ENCODE assay signal across 20 mouse cellular contexts in the genomic region with DNA sequence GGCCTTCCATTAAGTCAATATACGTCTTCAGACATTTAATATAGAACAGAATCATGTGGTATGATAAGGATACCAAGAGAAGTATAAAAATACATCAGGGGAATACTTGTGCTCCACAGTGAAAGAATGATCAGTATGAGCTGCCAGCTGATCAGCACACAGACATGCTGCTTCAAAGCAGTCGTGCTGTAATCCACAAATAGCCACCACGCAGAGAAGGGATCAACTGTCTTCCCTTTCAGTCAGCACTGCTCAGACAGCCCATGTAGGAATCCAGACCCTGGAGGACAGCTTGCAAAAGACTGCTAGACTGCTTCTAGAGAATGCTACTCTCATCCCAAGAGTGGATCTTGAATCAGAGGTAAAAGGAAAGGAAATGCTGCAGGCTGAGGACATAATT.
A peak's percentile ranks its signal among the peaks of the same experiment; 100 is the strongest.
DNase-seq lines count a peak whose midpoint lies in the region; ATAC-seq lines count a peak whose summit lies in the region.
"Had no signal": no experiment of that assay in that cellular context is flagged by ENCODE, and none has a peak within 500 bp of the region (broad histone marks: within the 10 kb centered on the region; RNA-seq: fewer than 3 reads in every experiment).

No protein-coding gene starts in this region.

- H3K27ac ChIP-seq in embryonic facial prominence, embryonic 14.5 days (replicated peaks; ENCODE audit: low read depth, low read length) = no peak overlapping the region; the same call in 1 of the 2 replicates
- H3K27ac ChIP-seq in embryonic facial prominence, embryonic 10.5 days (replicated peaks) = no peak overlapping the region
- peak overlapping the region; percentile 92 for H3K27ac ChIP-seq in heart, embryonic 15.5 days
- H3K27ac ChIP-seq: embryonic facial prominence, embryonic 12.5 days; hindbrain, embryonic 13.5 days; intestine, embryonic 15.5 days; midbrain, embryonic 13.5 days; neural tube, embryonic 13.5 days had no signal

- no peaks in the 10 kb centered on the region for H3K4me1 ChIP-seq in embryonic facial prominence, embryonic 14.5 days (ENCODE audit: control insufficient read depth, insufficient read depth, low read length)
- H3K4me1 ChIP-seq in embryonic facial prominence, embryonic 10.5 days = no peaks in the 10 kb centered on the region
- peaks cover 15% of the 10 kb centered on the region for H3K4me1 ChIP-seq in heart, embryonic 15.5 days (replicated peaks)
- H3K4me1 ChIP-seq: embryonic facial prominence, embryonic 12.5 days; hindbrain, embryonic 13.5 days; intestine, embryonic 15.5 days; midbrain, embryonic 13.5 days; neural tube, embryonic 13.5 days had no signal

- peak; percentile 51 for DNase-seq in embryonic facial prominence, embryonic 14.5 days (ENCODE audit: low spot score)
- DNase-seq in embryonic facial prominence, embryonic 10.5 days (ENCODE audit: low spot score) = no peak
- peak; percentile 31 to 53 for DNase-seq in heart, adult 18-20 months
- no peak for DNase-seq in heart, postnatal 25 days (ENCODE audit: low spot score)
- peak; percentile 76 for DNase-seq in skeletal muscle tissue, adult 2 months (ENCODE audit: low read depth, low spot score)
- no peak for DNase-seq in kidney, postnatal 4 days
- DNase-seq in lung, adult 18-20 months = no peak
- DNase-seq: adrenal gland, adult 8-10 months; cerebellum, adult 9-10 months; kidney, postnatal 36 days; liver; lung, postnatal 10 days; spleen, adult 18-20 months; thymus, postnatal 25 days had no signal

- intact Hi-C loops in heart, postnatal 25 days (cut with DNase I) = no loop called here

- WGBS in embryonic facial prominence, embryonic 14.5 days = 50% methylated on average over 3 of the region's 3 CpGs
- 74% methylated on average over 3 of the region's 3 CpGs for WGBS in embryonic facial prominence, embryonic 10.5 days
- WGBS in heart, embryonic 15.5 days = 31% methylated on average over 3 of the region's 3 CpGs

- H3K4me2 ChIP-seq in embryonic facial prominence, embryonic 14.5 days (ENCODE audit: low read depth, low read length) = no peak overlapping the region
- H3K4me2 ChIP-seq in heart, embryonic 15.5 days = peak overlapping the region; percentile 39; the same call in 1 of the 2 replicates
- H3K4me2 ChIP-seq: embryonic facial prominence, embryonic 12.5 days; hindbrain, embryonic 13.5 days; intestine, embryonic 15.5 days; midbrain, embryonic 13.5 days; neural tube, embryonic 13.5 days had no signal

- H3K9ac ChIP-seq in embryonic facial prominence, embryonic 14.5 days (ENCODE audit: low read depth, low read length) = no peak overlapping the region
- no peak overlapping the region for H3K9ac ChIP-seq in heart, embryonic 15.5 days
- H3K9ac ChIP-seq: embryonic facial prominence, embryonic 12.5 days; hindbrain, embryonic 13.5 days; intestine, embryonic 15.5 days; midbrain, embryonic 13.5 days; neural tube, embryonic 13.5 days had no signal

- H3K27me3 ChIP-seq in embryonic facial prominence, embryonic 14.5 days (replicated peaks; ENCODE audit: control insufficient read depth, insufficient read depth, low read length) = no peaks in the 10 kb centered on the region
- H3K27me3 ChIP-seq in embryonic facial prominence, embryonic 10.5 days (replicated peaks; ENCODE audit: low read depth, poor library complexity, severe bottlenecking) = no peaks in the 10 kb centered on the region
- no peaks in the 10 kb centered on the region for H3K27me3 ChIP-seq in heart, embryonic 15.5 days
- H3K27me3 ChIP-seq: embryonic facial prominence, embryonic 12.5 days; hindbrain, embryonic 13.5 days; intestine, embryonic 15.5 days; midbrain, embryonic 13.5 days; neural tube, embryonic 13.5 days had no signal

- no peak overlapping the region for H3K4me3 ChIP-seq in embryonic facial prominence, embryonic 14.5 days (ENCODE audit: low read depth, low read length)
- no peak overlapping the region for H3K4me3 ChIP-seq in embryonic facial prominence, embryonic 10.5 days
- no peak overlapping the region for H3K4me3 ChIP-seq in heart, embryonic 15.5 days
- H3K4me3 ChIP-seq: embryonic facial prominence, embryonic 12.5 days; hindbrain, embryonic 13.5 days; intestine, embryonic 15.5 days; midbrain, embryonic 13.5 days; neural tube, embryonic 13.5 days had no signal

- H3K9me3 ChIP-seq in embryonic facial prominence, embryonic 14.5 days (ENCODE audit: control insufficient read depth, low read length) = no peaks in the 10 kb centered on the region
- H3K9me3 ChIP-seq in embryonic facial prominence, embryonic 10.5 days = no peaks in the 10 kb centered on the region
- no peaks in the 10 kb centered on the region for H3K9me3 ChIP-seq in heart, embryonic 15.5 days (replicated peaks)
- H3K9me3 ChIP-seq: embryonic facial prominence, embryonic 12.5 days; hindbrain, embryonic 13.5 days; intestine, embryonic 15.5 days; midbrain, embryonic 13.5 days; neural tube, embryonic 13.5 days had no signal

- 0 out of 2 replicates have a peak, but pooled peaks have one; percentile 70 for ATAC-seq in embryonic facial prominence, embryonic 14.5 days (ENCODE audit: low read depth)
- ATAC-seq in heart, embryonic 15.5 days (replicated peaks; ENCODE audit: insufficient number of reproducible peaks, insufficient read depth, low FRiP score, low read depth) = peak; percentile 89
- ATAC-seq: intestine, embryonic 15.5 days; midbrain, embryonic 13.5 days had no signal

- H3K36me3 ChIP-seq in embryonic facial prominence, embryonic 14.5 days (ENCODE audit: control insufficient read depth, insufficient read depth, low read length) = no peaks in the 10 kb centered on the region
- no peaks in the 10 kb centered on the region for H3K36me3 ChIP-seq in embryonic facial prominence, embryonic 10.5 days (replicated peaks)
- peaks cover 40% of the 10 kb centered on the region for H3K36me3 ChIP-seq in heart, embryonic 15.5 days
- H3K36me3 ChIP-seq: embryonic facial prominence, embryonic 12.5 days; hindbrain, embryonic 13.5 days; intestine, embryonic 15.5 days; midbrain, embryonic 13.5 days; neural tube, embryonic 13.5 days had no signal

Comparison
In these comparisons a context has a peak if more than half of its experiments do, and no peak if none do; other contexts are left out.
1. DNase-seq: peak in embryonic facial prominence, embryonic 14.5 days (single experiment), heart, adult 18-20 months (2 of 2) and skeletal muscle tissue, adult 2 months (single experiment); none in embryonic facial prominence, embryonic 10.5 days (single experiment), heart, postnatal 25 days (single experiment), kidney, postnatal 4 days (0 of 2) and lung, adult 18-20 months (0 of 2).